Mouse (Mus musculus) erythroblast, embryonic 14.5 days (primary cell): ENCODE data around the gene Mtch2.

ENCODE experiments used
- GATA1 ChIP-seq: IDR thresholded peaks from 2 replicates; pipeline ENCODE4 v1.6.1; 2012; ENCODE audit warnings: low read length, inconsistent platforms, mixed read lengths
- TAL1 ChIP-seq: IDR thresholded peaks from 3 replicates; pipeline ENCODE4 v1.6.1; 2012; ENCODE audit warnings: low read length, inconsistent platforms, mixed read lengths

GRCm38 (mm10) chr2:90886436-90886835, 39.5 kb downstream of the Mtch2 start:
- TF ChIP-seq TAL1 (no peak), GATA1 (no peak)
